Mouse (Mus musculus) layer of hippocampus, adult 11-12 months (tissue): ENCODE data around the gene Ocm.
A peak's percentile ranks its signal among the peaks of the same experiment; 100 is the strongest.
"Not testable (repeated sequence)": the region's sequence is repeated elsewhere in the genome, so short reads cannot be mapped to it uniquely, and the experiment has no call there.

ENCODE experiments used
- DNase-seq: peaks from one replicate; pipeline ENCODE4 v3.0.0; 2022; ENCODE audit warnings: low spot score

Ocm gene

DNA sequence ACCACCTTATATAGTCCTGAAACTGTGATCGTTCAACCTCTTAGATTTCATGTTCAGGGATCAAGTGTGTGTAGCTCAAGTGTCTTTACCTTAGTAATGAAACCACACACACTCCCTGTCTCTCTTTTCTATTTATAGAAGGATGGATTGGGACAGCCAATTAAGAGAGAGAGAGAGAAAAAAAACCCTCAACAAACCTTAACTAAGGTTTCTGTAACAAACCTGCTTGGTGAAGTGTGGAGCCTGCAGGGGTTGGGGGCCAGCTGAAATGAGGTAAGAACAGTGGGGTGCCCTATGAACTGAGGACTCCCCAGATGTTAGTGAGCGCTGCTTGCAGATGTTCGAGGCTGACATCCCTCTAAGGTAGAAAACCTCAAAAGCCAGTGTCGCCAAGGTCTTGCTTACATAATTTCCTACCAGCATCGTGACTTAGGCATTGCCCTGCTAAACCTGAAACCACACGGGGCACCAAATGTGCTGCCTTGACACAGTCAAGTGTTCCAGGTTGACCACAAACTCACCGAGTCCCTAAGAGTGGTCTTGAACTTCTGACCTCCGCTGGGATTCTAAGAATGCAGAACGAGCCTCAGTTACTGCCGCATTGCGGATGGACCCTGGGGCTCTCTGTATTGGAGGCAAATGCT lies at the start of gene Ocm:
TSS of gene Ocm (minus strand) at position 51 of the 644 bp plus-strand sequence.
- no peak for DNase-seq

DNA sequence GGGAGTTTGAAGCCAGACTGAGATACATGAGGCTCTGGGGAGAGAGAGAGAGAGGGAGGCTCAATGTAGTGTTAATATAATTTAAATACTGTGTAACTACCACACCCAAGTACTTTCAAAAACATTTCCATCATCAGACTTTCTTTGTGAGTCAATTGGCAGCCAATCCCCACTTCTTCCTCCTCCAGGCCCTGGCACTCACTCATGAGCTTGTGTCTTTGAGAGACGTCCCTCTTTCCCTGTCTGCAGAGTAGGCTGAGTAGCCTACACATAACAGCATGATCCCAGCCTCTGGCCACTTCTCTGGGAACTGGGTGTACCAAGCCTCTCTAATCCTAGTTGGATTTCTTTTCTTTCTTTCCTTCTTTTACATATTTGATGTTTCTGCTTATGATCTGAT lies 44.8 kb upstream of the Ocm start:
- DNase-seq: no peak

DNA sequence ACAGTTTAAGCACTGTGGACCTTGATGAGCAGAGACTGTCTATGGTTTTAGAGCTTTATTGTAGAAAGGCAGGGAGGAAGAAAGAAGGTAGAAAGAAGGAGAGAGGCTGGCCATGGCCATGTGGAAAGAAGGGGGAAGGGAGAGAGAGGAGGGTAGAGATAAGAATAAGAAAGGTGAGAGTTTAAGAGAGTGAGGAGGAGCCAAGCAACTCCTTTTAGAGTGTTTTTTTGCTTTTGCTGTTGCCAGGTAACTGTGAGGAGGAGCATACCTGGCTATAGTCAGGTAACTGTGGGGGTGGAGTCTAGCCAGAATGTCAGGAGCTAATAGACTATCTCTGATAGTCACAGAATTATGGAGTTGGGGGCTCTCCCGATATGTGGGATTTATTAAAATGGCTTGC lies 43.6 kb upstream of the Ocm start:
- DNase-seq: no peak

DNA sequence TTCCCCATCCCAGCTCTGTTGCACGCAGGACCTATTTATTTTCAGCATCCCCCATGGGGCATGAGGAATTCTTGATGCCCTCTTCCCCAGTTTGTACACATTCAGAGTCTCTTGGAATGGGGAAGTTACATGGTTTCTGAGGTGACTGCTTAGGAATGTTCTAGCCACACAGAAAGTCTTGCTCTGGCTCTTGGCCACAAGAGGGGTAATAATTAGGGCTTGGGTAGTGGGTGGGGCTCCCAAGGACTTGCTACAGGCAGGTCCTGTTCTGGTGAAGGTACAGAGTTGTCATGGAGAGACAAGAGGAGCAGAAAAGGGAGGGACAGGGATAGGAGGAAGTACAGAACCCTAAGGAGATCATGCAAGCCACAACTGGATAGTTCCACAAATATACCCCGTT lies 39.6 kb upstream of the Ocm start:
- no peak for DNase-seq

DNA sequence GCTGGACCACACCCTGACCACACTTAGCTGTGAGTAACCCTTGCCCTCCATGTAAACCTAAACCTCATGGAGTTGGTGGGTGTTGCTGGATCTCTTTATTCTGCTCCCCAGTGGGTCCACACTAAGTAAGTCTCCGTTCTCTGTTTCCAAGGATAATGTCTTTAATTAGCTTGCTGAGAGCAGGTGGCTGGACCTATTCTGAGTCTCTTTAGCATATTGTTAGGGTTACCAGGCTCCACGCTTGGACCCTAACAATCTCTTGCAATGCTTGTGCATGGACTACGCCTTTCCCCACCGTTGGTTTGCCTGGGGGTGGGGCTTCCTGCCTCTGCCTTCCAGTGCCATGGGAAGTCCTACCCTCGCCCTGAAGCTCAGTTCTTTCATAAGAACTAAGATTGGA lies 37.6 kb upstream of the Ocm start:
- DNase-seq: no peak

DNA sequence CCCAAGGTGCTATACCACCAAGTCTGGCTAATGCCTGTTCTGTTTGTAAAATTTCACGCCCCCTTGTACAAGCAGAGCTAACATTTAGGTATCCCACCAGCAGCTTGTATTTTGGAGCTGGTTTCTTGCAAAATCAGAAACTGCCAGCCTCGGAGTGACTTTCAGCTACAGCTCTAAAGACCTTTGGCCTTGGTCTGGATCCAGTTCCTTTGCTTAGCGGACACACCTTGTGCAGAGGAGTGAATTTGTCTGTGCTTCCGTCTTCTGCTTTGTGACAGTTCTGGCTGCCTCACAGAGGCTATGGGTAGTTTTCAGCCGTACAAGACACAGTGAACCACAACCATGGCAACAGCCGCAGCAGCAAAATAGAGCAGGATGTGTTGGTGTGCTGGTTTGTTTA lies 27.9 kb upstream of the Ocm start:
- no peak for DNase-seq

DNA sequence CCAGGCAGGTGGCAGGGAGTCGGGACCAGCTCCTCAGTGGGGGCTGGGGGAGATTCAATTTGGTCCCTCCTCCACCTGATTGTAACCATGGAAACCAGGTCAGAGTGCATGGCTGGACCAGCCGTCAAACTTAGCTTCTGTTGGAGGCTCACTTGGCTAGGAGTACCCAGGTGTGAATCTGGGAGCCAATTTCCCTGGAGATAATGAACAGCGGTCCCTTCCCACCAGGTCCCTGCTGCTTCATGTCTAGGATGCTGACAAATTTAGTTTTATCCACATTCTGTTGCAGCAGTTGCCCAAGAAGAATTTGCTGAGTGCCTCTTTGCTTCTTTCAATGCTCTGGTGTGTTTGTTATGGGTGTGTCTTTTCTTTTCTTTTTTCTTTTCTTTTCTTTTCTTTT lies 27.0 kb upstream of the Ocm start:
- no peak for DNase-seq

DNA sequence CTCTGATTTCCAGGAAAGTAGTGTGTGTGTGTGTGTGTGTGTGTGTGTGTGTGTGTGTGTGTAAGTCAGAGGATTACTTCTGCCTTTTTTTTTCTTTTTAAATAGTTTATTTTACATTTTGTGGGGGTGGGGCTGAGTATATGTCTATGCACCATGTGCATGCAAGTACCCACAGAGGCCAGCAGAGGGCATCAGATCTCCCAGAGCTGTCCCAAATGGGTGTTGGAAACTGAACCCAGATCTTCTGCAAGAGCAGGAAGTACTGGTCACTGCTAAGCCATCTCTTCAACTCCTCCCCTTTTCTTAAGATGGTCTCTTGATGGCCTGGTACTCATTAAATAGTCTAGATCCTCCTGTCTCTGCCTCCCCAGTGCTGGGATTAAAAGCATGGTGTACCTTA lies 24.8 kb upstream of the Ocm start:
- DNase-seq: no peak

DNA sequence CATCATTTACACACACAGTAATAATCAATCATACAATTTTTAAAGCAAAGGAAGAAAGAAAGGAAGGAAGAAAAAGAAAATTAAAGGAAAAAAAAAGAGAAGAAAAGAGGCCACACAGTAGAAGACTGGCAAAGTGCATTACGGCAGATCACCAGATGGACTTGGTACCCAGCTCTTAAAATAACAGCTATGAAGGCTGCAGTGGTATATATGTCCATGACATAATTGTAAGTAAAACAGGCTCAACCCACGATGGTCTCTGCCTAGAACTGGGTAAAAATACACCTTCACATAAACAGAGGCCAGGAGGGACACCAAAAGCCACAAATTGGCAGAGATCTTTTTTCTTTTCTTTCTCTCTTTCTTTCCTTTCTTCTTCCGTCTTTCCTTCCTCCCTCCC lies 23.4 kb upstream of the Ocm start:
- DNase-seq: no peak

DNA sequence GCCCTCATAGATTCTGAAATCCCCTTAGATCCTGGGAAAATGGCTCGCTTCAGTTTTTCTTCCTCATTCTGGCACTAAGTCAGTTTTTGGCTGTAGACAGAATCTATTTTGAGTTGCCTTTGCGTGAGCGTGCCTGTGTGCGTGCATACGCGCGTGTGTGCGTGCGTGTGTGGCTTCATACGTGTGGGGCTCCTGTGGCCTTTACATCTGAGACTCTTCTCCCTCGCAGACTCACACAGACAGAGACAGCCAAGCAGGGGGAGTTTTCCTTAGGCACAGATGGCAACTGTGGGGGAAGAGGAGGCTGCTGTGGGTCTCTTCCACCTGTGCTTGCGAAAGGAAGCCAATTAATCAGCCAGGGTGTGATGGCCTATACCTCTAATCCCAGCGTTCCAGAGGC lies 20.9 kb upstream of the Ocm start:
- peak; percentile 51 for DNase-seq

DNA sequence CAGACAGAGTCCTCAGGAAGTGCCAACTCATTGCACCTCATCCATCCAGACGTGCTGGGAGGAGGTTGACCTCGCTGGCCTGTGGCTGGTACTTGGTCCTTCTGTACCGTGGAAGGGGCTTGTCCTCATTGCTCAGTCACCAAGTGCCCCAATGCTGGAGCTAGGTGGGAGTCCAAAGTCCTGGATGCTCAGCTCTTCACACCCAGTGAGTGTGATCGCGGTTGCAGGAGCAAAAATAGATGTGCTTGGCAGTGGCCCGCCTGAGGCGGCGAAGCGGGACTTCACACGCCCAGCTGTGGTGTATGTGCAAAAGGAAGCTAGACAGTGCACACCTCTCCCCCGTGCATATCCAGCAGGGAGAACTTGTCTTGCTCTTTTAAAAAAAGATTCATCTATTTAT lies 16.7 kb upstream of the Ocm start:
- DNase-seq: no peak

DNA sequence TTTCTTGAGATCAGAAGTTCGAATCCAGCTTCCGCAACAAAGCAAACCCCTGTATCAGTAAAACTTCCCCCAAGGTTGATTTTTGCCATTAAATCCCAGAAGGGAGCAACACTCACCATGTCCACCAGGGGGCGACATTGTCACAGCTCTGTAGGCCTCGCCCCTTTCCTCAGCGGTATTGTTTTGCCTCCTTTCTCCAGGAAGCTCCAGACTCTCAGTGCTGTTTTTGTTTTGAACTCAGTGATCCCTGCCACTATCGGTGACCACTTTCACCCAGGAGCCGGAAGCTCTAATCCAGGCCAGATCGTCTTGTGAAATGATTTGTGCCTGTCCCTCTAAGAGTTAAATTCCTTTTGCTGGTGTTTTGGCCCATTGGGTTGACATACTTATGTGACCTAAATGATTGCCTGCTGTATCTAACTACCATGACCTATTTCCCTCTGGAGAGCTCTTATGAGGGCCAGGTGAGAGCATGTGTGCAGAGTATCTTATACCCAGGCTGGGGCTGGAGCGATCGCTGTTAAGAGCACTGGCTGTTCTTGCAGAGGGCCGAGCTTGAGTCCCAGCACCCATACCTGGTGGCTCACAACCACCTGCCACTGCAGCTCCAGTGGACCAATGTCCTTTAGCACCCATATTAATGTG lies 14.4 kb upstream of the Ocm start:
- peak; percentile 77 for DNase-seq

DNA sequence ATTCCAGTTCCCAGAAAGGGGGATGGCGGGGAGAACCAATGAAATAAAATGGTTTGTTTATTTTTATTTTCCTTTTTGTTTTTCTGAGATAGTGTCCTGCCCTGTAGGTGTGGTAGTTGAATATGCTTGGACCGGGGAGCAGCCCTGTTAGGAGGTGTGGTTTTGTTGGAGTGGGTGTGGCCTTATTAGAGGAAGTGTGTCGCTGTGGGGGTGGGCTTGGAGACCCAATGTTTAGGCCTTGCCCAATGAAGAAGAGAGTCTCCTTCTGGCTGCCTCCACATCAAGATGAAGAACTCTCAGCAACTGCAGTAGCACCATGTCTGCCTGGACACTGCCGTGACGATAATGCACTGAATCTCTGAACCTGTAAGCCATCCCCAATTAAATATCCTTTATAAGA lies 13.4 kb upstream of the Ocm start:
- no peak for DNase-seq

DNA sequence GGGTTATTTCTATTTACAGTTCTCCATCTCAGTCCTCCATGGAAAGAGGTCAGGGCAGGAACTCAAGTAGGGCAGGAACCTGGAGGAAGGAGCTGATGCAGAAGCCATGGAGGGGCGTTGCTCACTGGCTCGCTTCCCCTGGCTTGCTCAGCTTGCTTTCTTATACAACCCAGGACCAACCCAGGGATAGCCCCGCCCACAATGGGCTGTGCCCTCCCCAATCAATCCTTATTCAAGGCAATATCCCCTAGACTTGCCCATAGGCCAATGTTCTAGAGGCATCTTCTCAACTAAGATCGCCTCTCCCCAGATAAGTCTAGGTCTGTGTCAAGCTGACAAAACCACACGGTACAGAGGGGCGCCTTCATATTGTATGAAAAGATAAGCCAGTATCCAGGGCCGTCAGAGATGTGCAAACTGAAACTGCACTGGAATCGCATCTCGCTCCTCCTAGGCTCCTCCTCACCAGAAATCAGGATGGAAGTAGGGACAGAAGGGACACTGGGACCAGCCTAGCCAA lies 12.7 kb upstream of the Ocm start:
- DNase-seq: no peak

DNA sequence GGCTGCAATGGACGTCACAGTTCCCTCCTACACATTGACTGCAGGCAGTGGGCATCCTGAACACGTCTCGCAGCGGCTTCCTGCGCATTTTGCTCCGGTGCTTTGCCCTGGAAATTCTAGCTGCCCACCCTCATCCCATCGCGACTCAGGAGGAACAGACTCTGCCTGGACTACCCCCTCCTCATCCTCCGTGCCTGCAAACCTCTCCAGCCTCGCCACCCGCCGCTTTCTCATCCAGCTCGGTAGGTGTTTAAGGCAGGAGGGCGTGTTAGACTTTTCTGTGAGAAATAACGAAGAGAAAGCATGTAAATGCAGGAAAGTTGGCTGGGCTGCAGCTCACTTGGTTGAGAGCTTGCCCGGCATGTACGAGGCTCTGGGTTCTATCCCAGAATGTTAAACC lies 10.5 kb upstream of the Ocm start:
- DNase-seq: no peak

DNA sequence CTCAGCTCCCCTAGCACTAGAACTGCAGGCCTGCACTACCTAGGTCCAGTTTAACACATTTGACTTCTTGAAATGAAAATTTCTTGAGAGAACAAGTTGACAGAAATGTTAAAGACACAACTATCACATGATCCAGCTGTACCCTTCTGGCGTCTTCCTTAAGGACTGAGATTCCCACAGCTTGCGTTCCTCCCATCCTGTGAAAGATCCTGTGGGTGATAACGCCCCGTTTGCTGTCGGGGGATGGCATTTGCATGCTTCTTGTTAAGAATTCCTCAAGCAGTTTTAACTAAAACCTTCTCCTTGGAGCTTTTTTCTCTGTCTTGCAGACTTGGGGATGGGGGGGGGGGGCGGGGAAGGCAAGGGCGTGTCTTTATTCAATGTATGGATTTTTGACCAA lies 8.1 kb upstream of the Ocm start:
- no peak for DNase-seq

DNA sequence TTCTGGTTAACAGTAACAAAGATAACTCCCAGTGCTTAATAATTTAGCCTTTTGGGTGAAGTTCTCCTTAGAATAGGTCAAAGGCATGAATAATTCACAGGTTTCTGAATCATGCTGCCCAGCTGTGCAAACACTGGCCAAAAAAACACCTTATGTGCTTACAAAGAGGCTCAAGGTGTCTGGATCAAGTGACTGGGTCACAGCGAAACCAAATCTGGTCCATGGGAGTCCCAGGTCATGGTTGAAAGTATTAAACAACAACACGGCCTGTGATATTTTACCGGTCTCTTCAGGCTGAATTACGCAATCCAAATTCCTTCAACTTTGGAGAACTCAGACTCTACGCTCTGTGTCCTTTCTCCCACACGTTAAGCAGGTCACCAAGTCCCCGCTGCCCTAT lies 6.0 kb upstream of the Ocm start:
- DNase-seq: no peak

DNA sequence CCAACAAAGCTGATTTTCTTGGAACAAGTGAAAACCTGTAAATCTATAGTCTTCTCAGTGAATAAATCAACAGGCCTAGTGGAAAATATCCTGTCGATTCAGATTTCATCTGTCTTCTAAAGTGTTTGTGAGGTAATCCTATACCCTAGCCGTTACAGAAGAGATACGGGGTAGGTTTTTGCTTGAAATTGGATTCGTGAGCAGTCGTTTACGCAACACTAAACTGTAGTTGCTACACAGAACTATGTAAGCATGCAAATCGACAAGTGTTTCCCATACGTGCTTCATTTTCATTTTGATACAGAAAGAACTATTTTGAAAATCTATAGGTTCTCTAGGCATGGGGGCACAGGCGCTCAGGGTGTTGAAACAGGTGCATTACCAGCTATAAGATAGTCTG lies 10.6 kb downstream of the Ocm start:
- DNase-seq: no peak

DNA sequence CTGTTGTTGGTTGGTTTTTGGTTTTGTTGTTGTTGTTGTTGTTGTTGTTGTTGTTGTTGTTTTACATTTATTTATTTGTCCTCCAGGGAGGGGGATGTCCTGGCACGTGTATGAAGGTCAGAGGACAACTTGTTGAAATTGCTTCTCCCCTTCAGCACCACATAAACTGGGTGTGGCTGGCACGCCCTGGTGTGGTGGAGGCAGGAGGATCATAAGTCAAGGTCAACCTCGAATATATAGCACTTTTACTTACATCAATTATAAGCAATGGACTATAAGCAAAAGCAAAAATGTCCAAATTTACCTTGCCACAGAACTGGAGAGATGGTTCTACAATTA lies 11.2 kb downstream of the Ocm start:
- no peak for DNase-seq

DNA sequence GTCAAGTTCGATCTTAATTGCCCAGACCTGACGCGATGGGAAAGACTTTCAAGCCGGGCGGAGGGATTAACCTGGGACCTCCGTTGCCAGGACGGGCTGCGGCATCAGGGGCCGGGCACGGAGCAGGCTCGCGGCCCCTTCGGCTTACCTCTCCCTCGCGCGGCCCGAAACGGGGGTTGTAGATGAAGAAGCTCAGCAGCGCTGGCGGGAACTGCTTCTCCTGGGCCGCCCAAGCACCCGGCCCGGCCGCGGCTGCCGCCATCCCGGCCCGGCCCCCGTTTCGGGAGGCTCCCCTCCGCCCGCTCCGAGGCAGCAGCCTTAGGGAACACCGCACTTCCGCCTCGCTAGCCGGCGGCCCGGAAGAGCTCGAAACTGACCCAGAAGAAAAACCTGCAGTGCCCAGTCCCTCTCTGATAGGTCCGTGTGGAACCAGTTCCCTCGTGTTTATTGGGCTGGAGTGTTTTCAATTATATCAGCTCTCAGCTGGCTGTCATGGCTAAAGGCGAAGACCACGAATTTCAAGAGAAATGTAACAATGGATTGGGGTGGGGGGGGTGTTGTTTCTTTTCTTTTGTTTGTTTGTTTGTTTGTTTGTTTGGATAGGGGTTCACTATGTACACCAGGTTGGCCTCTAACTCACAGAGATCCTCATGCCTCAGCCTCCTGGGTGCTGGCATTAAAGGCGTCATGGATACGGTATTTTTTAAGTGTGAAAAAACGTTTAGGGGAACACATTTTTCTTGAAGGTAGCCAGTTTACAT lies 11.7 kb downstream of the Ocm start, which contains the start of gene Ccz1:
TSS of gene Ccz1 (minus strand) at position 327 of the 761 bp plus-strand sequence.
- DNase-seq: peak; percentile 79

DNA sequence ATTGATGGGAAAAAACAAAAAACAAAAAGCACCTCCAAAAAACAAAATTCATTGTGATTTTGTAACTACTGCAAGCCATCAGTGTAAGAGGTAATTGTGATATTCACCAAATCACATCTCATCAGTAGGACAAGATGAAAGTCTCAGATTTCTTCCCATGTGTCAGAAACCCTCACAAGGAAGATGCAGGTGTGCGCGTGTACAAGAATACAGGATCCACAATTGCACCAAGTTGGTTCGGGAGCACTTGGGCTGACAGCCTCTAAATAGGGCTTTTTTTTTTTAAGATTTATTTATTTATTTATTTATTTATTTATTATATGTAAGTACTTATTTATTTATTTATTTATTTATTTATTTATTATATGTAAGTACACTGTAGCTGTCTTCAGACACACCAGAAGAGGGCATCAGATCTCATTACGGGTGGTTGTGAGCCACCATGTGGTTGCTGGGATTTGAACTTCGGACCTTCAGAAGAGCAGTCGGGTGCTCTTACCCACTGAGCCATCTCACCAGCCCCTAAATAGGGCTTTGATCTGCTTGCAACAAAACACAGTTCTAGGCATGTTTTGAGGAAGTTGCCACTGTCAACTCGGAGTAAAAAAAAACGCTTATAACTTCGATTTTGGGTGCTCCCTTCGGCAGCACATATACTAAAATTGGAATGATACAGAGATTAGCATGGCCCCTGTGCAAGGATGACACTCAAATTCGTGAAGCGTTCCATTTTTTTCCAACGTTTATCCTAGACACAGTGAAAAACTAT lies 12.9 kb downstream of the Ocm start:
- DNase-seq: not testable (repeated sequence)

DNA sequence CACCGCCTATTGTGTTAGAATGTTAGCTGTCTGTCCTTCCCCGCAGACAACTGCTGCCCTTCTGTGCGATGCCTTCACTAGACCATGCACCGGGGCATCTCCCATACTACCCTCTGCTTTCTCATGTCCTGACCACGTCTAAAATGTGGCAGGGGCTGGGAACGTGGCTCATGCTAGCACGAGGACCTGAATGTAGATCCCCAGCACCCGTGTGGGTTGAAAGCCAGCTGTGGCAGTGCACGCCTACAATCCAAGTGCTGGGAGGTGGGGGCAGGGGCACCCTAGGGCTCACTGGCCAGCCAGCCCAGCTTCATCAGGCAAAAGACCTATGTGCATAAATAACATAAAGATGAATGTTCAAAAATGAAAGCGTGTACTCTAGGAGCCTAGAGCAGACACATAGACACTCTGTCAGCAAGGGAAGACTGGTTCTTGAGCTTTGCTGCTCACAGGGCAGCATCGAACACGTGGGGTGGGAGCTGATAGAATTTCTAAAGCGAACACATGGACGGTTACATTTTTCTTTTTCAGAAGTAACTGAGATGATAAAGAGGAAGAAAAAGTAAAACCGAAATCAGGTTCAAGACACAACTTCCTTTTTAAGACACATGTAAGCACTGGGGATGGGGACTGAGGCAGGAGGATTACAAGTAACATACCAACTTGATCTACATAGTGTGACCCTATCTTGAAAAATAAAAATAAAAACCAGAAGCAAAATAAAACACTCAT lies 23.8 kb downstream of the Ocm start:
- DNase-seq: no peak
